Mouse (Mus musculus) A20 (cell line): Measurements from ENCODE around the gene Tsfm.
"Not testable (repeated sequence)": the region's sequence is repeated elsewhere in the genome, so short reads cannot be mapped to it uniquely, and the experiment has no call there.

ENCODE experiments used
- DNase-seq: peaks from one replicate; pipeline ENCODE4 v3.0.0-alpha.2; 2011; ENCODE audit warnings: low read depth, low spot score

The Tsfm gene

DNA sequence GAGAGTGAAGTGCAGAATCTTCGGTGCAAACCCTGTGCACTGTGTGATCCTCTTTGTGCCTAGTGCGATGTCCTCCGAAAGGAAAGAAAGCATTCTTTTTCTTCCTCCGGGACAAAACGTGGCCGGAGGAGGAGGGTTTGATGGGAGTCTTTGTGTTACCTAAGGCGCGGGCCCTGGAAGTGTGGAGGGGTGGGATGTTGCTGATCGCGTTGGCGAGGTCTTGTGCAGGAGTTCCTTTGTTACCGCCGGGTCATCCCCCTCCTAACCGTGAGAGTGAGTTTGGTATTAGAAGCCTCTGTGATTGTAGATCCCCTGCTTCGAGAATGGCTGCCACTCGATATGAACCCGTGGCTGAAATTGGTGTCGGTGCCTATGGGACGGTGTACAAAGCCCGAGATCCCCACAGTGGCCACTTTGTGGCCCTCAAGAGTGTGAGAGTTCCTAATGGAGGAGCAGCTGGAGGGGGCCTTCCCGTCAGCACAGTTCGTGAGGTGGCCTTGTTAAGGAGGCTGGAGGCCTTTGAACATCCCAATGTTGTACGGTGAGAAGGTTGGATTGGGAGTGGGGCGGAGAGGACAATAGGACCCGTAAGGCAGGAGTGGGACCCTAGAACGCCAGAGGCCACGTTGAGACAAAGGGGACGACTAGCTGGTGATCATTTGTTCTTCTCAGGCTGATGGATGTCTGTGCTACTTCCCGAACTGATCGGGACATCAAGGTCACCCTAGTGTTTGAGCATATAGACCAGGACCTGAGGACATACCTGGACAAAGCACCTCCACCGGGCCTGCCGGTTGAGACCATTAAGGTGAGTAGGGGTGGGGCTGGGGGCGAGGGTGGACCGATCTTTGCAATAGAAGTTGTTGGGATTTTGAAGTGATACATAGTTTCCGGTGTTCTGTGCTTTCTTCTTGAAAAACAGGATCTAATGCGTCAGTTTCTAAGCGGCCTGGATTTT, 33.6 kb upstream of the Tsfm start:
- peak; percentile 46 for DNase-seq

DNA sequence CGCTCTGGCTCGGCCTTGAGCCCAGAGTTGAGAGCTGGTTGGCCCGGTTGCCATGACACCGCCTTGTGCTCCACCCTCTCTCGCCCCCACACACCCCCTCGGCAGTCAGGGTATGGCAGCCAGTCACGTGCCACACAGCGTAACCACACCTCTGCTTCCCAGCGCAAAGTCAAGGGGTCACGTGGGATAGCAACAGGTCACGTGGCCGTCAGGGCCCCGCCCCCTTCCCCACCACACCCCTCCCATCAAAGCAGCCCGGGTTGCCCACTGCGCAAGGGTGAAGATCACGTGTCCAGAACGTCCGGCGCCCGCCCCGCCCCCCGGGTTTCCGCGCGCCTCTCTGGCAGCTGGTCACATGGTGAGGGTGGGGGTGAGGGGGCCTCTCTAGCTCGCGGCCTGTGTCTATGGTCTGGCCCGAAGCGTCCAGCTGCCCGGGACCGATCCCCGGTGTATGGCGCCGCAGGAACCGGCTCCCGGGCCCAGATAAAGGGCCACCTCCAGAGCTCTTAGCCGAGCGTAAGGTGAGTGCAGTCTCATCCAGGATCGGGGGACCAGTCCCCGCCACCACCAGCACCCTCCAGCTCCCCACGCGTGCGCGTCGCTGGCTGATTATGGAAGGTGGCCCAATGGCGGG, 32.7 kb upstream of the Tsfm start, which contains the start of gene Cdk4:
Gene Cdk4 (plus strand): TSS at position 296 of the 634 bp plus-strand sequence.
- DNase-seq, result peak; percentile 99

DNA sequence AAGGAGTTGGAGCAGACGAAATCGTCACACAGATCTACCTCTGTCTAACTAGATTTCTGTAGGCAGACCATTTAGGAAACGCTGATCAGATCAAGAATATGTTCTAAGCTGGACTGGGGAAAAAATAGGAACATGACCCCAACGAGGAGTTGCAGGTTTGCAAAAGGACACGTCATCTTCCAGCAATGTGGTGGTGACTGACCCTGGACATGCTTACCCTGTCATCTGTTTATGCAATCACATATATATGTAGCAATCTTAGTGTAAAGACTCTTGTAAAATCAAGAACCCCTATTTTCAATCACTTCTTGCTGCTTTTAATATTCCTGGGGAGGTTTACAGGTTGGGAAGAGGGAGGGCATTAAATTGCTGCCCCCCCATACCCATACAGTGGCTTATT, 31.9 kb upstream of the Tsfm start:
- DNase-seq, result no peak

DNA sequence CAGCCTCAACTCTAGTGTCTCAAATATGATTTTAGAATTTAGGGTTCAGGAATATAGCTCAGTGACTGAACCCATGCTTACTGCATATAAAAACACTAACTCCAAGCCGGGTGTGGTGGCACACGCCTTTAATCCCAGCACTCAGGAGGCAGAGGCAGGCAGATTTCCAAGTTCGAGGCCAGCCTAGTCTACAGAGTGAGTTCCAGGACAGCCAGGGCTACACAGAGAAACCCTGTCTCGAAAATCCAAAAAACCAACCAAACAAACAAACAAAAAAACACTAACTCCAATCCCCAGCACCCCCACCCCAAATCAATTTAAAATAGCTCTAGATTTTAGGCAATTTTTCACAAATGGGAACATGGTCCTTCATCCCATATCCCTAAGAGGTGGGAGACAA, 31.5 kb upstream of the Tsfm start:
- not testable (repeated sequence) for DNase-seq

DNA sequence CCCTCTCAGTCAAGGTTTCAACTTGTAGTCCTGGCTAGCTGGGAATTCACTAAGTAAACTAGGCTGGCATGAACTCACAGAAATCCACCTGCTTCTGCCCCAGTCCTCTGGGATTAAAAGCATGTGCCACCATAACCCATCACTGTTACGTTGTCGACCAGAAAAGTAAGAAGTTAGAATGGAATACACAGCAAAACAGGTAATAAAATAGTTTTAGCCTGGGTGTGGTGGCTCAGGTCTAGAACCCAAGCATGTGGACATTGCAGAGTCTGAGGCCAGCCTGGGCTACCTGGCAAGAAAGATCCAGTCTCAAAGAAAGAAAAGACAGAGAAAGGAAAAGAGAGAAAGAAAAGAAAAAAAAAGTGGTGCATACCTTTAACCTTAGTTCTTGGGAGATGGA, 30.9 kb upstream of the Tsfm start:
- DNase-seq, result no peak

DNA sequence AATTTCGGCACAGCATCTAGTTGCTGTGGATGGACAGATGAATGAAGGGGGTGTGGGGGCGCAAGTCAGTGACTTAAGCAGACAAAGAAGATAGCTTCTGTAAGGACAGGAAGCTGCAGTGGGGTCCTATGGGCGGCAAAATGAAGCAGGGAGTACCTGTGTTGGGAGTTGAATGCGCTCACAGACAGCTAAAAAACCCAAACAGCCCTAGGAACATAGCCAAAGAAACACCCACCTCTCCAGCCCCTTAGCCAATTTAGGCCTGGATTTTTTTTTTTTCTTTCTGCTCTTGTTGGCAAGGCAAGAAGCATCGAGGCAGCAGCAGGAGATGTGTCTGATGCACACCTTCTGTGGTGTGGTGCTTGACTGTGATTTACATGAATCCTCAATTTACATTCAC, 30.4 kb upstream of the Tsfm start:
- no peak for DNase-seq

DNA sequence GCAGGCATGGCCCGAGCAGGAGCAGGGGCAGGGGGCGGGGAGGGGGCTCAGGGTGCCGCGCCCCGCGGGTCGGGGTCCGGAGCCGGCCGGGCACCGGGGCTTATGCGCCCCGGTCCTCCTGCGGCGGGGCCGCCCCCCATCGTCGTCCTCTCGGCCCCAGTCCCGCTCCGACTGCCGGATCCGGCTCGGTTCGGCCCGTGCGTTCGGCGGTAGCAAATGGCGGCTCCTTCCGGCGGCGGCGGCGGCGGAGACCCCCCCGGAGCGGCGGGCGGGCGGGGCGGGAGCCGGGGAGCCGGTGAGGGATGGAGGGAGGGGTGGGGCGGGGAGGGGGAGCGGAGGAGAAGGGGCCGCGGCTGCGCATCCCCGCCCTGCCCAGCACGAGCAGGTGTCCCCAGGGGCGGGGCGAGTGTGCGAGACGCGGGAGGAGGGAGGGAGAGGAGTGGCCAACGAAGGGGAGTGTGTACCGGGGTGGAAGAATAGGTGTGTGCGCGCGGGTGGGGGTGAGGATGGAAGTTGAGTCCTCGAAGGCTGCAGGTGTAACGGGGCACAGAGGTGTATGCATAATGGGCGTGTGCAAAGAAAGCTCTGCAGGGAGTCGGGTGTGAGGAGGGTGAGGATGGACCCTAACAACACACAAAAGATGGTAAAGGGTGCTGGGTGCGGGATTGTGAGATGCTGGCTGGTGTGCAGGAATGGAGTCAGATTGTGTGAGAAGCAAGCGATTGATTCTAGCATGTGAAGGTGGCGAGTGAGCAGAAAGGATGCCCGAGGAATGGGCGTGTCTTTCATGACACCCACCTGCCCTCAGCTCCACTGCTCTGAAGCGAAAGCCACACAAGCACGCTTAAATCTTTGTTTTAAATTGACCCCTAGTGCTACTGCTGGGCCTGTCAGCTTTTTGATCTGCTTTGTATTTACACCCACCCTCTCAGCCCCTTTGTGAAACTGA, 29.6 kb upstream of the Tsfm start, which contains the start of gene March9:
Gene March9 (minus strand): TSS at position 217 of the 949 bp plus-strand sequence.
- peak; percentile 91 for DNase-seq

DNA sequence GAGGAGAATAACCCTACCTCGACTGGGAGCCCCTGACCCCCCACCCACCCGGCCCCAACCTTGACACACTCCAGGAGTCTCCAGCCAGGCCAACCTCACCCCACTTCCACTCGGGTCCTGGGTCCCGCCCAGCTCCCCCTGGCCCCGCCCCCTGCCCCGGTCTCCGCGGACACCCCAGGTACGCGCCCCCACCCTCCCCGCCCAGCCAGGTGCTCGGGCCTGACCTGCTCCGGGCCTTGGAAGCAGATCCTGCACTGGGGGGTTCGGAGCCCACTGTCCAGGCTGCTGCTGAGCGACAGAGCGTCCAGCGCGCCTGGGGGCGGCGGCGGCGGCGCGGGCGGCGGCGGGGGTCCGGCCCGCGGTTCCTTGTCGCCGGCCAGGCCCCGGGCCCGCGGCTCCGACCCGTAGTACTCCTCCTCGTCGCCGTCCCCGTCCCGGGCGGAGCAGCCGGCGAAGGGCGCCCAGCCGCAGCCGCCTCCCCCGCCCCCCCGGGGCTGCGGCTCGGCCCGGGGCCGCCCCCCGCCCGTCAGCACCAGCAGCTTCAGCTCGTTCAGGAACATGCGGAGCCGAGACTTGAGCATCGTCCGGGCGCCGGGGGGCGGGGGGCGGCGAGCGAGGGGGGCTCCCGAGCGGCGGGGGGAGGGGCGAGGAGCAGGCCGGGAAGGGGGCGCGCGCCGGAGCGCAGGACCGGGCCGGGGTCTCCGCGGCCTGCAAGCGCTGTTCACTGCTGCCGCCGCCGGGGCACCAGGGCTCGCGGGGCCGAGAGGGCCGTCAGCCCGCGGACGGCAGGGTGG, 28.7 kb upstream of the Tsfm start:
- DNase-seq, result peak; percentile 27

DNA sequence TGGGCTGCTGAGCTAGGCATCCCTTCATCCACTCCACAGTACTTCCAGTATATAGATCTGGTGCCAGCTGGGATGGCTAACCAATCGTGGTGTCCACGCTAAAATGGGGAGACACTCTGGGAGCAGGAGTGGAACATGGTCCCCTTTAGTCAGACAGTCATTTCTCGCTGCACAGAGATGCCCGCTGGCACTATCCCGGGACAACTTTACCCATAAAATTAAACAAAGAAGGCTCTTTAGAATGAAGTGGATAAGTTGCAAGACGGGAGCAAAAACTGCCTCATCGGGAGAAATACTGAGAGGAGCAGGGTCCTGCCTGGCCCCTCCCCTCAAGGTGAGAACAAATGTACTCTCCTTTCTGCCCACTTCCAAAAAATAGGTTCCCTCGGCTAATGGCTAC, 28.1 kb upstream of the Tsfm start:
- DNase-seq, result peak; percentile 37

DNA sequence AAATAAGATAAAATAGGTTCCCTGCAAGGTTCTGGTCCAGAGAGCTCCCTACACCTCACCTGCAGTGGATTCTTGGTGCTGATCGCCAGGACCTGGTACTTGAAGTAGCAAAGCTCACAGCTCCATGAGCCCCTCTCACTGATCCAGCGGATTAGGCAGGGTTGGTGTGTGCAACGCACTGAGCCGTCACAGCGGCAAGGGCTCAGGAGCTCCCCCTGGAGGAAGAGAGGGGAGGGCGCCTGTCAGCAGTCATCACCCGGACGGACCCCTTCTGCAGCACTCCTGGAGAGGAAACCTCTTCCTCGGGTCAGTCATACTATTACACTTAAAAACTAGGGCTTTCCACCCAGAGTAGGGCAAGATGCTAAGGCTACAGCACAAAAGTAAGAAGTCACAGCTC, 27.5 kb upstream of the Tsfm start:
- DNase-seq, result peak; percentile 84

DNA sequence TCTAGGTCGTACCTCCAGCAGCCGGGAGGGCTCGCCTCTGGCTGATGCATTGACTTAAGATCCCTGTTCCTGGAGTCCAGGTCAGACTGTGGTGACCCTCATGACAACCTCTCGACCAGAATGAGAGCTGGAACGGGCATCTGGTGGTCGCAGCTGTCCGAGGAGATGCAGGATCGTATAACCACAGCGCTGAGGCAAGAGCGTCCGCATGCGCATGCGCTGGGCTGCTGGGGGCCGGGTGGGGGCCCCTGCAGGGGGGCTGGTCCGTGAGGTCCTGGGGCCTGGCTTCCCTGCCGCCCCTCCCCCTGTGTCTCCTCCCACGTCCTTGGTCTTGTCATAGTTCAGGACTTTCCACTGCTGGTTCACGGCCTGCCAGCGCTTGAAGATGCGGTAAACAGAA, 25.9 kb upstream of the Tsfm start:
- DNase-seq, result no peak

DNA sequence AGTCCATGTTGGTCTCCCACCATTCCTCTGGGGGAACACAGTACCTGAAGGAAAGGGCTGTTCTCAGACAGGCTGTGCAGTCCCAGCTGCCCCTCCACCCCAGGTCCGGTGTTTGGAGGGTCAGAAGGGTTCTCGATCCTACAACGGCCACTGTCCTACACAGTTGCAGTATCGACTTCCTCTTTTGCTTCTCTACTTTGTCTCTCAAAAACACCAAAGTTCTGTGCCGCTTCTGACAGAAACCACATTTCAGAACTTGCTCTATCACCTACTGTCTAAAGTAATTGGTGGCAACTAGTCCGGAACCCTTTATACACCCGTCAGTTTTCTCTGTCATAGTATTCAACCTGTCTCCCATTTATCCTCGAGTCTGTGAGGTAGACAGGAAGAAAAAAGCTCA, 24.8 kb upstream of the Tsfm start:
- DNase-seq, result peak; percentile 65

DNA sequence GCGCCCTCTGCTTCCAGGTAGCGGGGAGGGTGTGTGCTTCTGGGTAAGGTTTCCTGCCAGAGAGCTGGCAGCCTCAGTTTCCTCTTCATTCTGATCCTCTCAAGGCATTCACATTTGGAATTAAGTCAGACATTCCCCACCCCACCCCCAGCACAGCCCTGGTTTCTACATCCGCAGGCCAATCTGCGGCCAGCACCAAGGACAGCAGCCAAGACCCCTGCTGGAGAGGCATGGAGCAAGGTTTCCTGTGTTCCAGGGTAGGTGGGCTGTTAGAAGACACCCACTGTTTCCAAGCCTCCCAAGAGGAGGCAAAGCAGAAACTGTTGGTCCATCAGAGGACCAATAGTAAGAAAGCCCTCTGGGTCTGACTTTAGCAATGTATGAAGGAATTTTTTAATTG, 24.0 kb upstream of the Tsfm start:
- no peak for DNase-seq

DNA sequence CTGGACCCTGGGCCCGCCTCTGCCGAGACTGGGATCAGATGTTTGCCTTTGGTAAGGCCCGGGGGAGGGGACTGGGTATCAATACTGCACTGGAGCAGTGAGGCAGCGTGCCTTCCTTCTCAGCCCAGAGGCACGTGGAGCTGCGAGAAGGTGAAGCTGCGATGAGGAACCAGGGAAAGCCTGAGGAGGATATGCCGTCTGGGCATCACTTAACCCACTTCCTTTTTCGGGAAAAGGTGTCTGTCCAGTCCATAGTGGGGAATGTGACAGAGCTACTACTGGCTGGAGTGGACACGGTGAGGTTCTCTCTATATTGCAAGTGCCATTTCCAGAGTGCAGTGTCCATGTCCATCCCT, 19.5 kb upstream of the Tsfm start:
- DNase-seq, result no peak

DNA sequence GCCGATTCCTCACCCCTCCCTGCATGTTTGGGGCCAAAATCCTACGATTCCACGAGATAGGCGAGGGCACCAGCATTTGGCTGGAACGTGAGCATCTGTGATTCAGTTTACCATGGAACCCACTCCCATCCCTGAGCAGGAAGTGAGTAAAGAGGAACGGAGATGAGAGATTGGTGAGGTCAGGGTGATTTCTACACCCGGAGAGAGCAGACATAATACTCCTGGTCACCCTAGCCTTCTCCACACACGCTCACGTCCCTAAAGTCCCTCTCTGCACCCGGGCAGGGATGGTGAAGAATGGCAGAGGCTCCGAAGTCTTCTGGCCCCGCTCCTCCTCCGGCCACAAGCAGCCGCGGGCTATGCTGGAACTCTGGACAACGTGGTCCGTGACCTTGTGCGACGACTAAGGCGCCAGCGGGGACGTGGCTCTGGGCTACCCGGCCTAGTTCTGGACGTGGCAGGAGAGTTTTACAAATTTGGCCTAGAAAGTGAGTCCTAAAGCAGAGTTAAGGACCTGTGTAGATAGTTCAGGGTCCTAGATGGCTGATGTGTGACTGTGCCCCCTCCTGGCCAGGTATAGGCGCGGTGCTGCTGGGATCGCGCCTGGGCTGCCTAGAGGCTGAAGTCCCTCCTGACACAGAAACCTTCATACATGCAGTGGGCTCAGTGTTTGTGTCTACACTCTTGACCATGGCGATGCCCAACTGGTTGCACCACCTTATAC, 18.9 kb upstream of the Tsfm start:
- DNase-seq, result no peak

DNA sequence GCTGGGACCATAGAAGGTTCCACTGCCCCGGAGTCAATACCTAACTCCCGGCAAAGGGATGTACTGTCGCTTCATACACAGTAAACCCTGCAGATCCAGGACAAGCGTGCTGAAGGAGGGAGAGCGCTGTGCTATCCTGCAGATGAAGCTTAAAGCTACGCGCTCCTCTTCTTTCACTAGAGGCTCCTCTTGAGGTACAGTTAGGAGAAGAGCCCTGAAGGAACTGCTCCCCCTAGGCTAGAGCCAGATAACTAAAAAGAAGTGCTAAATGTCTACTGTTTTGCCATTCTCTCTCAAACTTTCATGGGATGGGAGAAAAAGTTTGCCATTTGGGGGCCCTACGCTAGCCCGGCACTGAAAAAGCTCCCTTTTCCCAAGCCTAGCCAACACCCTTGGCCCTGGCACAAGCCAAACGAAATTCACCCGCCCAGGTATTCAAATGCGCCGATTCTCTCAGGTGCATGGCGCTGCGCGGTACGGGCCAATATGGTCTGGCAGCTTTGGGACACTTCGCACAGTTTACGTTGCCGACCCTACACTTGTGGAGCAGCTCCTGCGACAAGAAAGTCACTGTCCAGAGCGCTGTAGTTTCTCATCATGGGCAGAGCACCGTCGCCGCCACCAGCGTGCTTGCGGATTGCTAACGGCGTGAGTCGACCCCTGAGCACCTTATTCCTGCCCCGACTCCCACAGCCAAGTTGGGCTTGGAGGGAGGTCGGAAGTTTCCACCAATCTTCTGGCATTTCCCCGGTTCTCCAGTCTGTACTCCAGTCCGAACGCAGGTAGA, 18.2 kb upstream of the Tsfm start:
- no peak for DNase-seq

DNA sequence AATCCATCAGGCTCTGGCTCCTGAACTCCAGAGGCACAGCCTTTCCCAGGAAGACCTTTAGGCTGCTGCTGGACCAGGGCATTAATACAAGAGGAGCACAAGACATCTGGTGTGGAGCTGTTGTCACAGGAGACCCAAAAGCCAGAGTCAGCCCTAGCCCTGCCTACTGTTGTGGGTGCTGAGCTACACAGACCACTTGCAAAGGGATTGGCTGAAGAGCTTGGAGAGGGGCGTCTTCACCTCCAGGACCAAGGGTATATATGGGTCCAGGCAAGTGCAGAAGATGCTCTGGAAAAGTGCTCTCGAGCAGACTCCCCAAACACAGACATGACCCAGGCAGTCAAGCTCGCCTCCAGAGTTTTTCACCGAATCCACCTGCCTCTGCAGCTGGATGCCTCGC, 17.3 kb upstream of the Tsfm start, which contains the start of gene Cyp27b1:
Gene Cyp27b1 (plus strand): TSS at position 297 of the 400 bp plus-strand sequence.
- no peak for DNase-seq

DNA sequence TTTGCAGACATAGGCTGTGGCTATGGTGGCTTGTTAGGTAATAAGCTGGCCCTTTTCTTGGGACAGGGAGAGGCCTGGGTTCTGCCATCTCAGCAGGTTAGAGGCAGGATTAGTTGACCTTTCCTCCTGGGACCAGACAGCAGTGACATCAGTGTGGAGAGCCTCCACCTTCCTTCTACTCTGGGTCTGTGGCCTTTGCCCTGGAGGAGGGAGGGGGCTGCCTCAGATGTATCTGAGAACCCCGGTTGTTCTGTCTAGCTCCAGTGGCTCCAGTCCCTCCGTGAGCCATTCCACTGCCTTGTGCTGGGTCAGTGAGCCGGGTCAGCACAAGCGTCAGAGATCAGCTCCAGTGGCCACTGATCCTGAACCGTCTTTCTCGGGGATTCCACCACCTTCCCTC, 12.5 kb upstream of the Tsfm start:
- no peak for DNase-seq

DNA sequence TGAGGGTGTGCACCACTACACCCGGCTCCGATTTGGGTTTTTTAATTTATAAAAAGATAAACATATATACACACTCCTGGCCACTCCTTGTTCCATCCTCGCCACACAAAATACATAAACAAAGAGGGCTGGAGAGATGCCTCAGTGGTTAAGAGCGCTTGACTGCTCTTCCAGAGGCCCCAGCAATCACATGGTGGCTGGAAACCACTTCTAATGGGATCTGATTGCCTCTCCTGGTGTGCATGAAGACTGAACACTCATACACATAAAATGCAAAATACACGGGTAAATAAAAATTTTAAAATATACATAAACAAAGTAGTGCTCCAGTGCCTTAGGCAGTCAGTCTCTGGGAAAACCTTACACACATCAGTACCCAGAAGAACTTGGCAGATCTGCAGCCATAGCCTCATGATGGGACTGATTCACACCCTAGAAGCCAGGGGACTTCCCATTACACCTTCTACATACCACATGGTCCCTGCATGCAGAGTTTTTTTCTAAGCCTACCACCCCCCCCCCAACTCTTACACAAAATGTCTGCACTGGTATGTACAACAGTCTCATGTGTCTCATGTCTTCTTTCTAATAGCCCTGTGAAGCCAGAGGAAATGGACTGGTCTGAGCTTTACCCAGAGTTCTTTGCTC, 12.0 kb upstream of the Tsfm start:
- DNase-seq, result peak; percentile 41
